Mouse (Mus musculus) megakaryocyte, embryonic 14.5 days (primary cell): ENCODE results near the gene Zbed3. TPM values are rescaled to one million over a fixed set of nuclear protein-coding genes. Genes with fewer than 3 reads are reported as not detected.

ENCODE experiments used
- H3K27me3 ChIP-seq: replicated peaks from 2 replicates; pipeline ENCODE3; 2012; ENCODE audit warnings: inconsistent platforms
- H3K36me3 ChIP-seq: replicated peaks from 2 replicates; pipeline ENCODE3; 2012; ENCODE audit warnings: low read length, inconsistent platforms, mixed read lengths
- H3K4me1 ChIP-seq: 2 replicates; pipeline ENCODE4 v1.6.1; 2012; ENCODE audit warnings: inconsistent platforms
- H3K4me3 ChIP-seq: replicated peaks from 2 replicates; pipeline ENCODE3; 2012; ENCODE audit warnings: moderate library complexity, mild to moderate bottlenecking, inconsistent platforms
- H3K9me3 ChIP-seq: 2 replicates; pipeline ENCODE4 v1.6.1; 2012; ENCODE audit warnings: inconsistent platforms
- FLI1 ChIP-seq: IDR thresholded peaks from 2 replicates; pipeline ENCODE4 v1.6.1; 2012; ENCODE audit warnings: low read length, inconsistent platforms, mixed read lengths
- GATA1 ChIP-seq: IDR thresholded peaks from 3 replicates; pipeline ENCODE4 v1.6.1; 2012; ENCODE audit warnings: mixed read lengths, low read length, inconsistent platforms, borderline replicate concordance
- polyA plus RNA-seq: library from polyadenylated mRNA; stranded (reverse); fragments of >175 nt; gene quantifications from 2 replicates; pipeline ENCODE4 v1.2.3, GENCODE M21; 2012; ENCODE audit warnings: low replicate concordance; ENCODE audit not compliant: insufficient read depth

Gene Zbed3
- polyA plus RNA-seq, 1 experiment: 12.4 TPM

DNA sequence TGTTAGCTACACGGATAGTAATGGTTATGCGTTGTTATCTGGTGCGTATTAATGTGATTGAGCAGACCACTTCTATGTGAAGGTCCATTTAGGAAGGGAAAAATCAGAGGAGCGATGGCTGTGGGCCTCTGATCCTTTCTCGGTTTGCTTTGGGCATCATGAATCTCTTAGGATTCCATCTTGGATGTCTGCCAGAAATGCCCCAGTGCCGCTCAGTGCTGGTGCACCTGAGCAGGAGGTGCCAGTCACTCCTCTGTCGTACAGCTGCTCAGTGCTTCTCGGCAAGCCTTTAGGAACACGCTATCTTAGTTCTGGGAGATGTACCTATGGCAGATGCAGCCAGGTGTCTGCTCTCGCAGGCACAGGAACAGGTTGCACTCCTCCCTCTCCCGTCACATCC lies 5.4 kb downstream of the Zbed3 start:
- no peak overlapping the region for H3K4me3 ChIP-seq
- H3K9me3 ChIP-seq: no peaks in the 10 kb centered on the region
- TF ChIP-seq GATA1: no peak
- no peak for TF ChIP-seq FLI1
- H3K27me3 ChIP-seq: peaks cover 13% of the 10 kb centered on the region
- H3K4me1 ChIP-seq: peaks cover 43% of the 10 kb centered on the region
- H3K36me3 ChIP-seq: no peaks in the 10 kb centered on the region

DNA sequence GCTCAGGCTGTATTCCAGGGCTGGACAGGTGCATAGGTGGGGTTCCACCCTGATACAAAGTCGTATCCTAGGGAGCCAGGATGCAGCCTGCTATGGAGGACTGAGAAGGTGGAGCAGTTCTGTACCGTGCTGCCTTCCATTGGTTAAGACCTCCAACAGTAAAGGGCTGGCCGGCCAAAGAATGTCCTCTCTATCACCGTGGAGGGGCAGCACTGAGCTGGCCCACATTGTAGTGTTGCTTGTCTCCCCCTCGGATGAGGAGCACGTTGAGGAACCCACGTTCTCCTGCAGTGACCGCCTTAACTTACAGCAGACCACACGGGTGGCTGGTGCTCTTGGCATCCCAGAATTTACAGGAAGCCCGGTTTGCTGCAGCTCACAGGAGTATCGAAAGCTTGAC lies 7.1 kb downstream of the Zbed3 start:
- peaks cover 3% of the 10 kb centered on the region for H3K27me3 ChIP-seq
- peaks cover 2% of the 10 kb centered on the region for H3K36me3 ChIP-seq
- TF ChIP-seq FLI1: no peak
- no peak for TF ChIP-seq GATA1

GRCm38 (mm10) chr13:95332086-95332899 lies 8.9 kb downstream of the Zbed3 start:
- H3K36me3 ChIP-seq: peaks cover 17% of the 10 kb centered on the region
- H3K27me3 ChIP-seq: peaks cover 3% of the 10 kb centered on the region
- peaks cover 19% of the 10 kb centered on the region for H3K4me1 ChIP-seq
- H3K4me3 ChIP-seq: no peak overlapping the region
- H3K9me3 ChIP-seq: 0 out of 2 replicates have a peak, but pooled peaks cover 5% of the 10 kb centered on the region
- TF ChIP-seq FLI1 (no peak), GATA1 (no peak)

More for the DNA sequence above, 7.1 kb downstream of the Zbed3 start:
- H3K4me3 ChIP-seq: no peak overlapping the region
- 0 out of 2 replicates have a peak, but pooled peaks cover 5% of the 10 kb centered on the region for H3K9me3 ChIP-seq
- H3K4me1 ChIP-seq: peaks cover 29% of the 10 kb centered on the region

GRCm38 (mm10) chr13:95336122-95336677 lies 12.8 kb downstream of the Zbed3 start:
- H3K4me3 ChIP-seq: no peak overlapping the region
- H3K27me3 ChIP-seq: peaks cover 2% of the 10 kb centered on the region
- peaks cover 6% of the 10 kb centered on the region for H3K4me1 ChIP-seq
- no peak for TF ChIP-seq GATA1
- TF ChIP-seq FLI1: no peak
- peaks cover 30% of the 10 kb centered on the region for H3K36me3 ChIP-seq
- H3K9me3 ChIP-seq: 0 out of 2 replicates have a peak, but pooled peaks cover 5% of the 10 kb centered on the region

DNA sequence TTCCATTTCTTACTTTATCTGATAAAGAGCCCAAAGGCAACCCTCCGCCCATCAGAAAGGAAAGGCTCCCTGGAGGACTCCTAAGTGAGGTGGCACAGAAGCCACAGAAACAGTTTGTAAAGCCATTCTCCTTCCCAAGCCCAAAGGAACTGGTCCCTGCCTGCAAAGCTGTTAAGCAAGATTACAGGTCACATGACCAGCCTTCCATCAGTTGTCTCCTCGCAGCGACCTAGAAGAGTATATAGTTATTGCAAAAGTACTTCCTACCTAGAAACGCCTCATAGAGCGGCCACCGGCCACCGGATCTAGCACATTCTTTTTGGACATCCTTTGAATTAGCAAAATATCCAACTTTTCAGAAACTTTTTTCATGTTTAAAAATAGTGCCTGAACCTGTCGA lies 20.1 kb downstream of the Zbed3 start:
- peaks cover 25% of the 10 kb centered on the region for H3K4me1 ChIP-seq
- H3K36me3 ChIP-seq: peaks cover 12% of the 10 kb centered on the region
- H3K27me3 ChIP-seq: peaks cover 8% of the 10 kb centered on the region
- H3K9me3 ChIP-seq: no peaks in the 10 kb centered on the region
- H3K4me3 ChIP-seq: no peak overlapping the region
- no peak for TF ChIP-seq GATA1
- no peak for TF ChIP-seq FLI1

GRCm38 (mm10) chr13:95345869-95346268 lies 22.5 kb downstream of the Zbed3 start:
- Histone ChIP-seq H3K4me1 (peaks cover 28% of the 10 kb centered on the region), H3K9me3 (no peaks in the 10 kb centered on the region), H3K27me3 (peaks cover 8% of the 10 kb centered on the region), H3K4me3 (no peak overlapping the region), H3K36me3 (peaks cover 22% of the 10 kb centered on the region)
- TF ChIP-seq FLI1: no peak
- TF ChIP-seq GATA1: no peak

DNA sequence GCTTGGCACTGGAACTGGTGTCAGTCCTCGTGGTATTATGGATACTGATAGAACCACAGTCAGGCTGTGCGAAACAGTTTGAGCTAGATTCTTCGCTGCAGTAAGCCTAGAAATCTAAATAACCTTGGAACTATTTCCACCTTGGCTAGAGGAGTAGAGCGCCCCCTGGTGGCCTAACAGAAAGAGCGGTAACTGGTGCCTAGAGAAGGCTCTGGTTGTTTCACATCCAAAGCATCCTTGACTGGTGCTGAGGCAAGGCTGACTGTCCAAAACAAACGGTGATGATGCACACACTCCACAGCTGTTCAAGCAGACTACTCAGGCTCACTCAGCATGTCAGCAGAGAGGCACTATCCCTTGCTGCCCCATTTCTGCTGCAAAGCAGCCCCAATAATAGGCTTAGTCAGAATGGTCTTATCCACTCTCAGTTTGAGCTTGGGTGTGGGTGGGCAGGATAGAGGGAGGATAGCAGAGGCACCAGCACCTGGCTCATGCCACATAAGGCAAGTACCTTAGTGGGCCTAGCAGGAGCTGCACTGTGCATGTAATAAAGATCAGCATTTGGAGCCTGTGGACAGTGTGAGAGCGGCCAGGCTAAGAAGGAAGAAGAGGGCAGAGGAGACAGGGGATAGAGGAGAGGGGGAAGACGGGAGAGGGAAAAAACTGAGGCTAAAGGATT lies 23.7 kb downstream of the Zbed3 start:
- H3K4me1 ChIP-seq: peaks cover 28% of the 10 kb centered on the region
- TF ChIP-seq GATA1: no peak
- TF ChIP-seq FLI1: no peak
- H3K27me3 ChIP-seq: peaks cover 7% of the 10 kb centered on the region
- H3K9me3 ChIP-seq: no peaks in the 10 kb centered on the region
- H3K36me3 ChIP-seq: peaks cover 35% of the 10 kb centered on the region
- H3K4me3 ChIP-seq: peak overlapping the region; percentile 53

DNA sequence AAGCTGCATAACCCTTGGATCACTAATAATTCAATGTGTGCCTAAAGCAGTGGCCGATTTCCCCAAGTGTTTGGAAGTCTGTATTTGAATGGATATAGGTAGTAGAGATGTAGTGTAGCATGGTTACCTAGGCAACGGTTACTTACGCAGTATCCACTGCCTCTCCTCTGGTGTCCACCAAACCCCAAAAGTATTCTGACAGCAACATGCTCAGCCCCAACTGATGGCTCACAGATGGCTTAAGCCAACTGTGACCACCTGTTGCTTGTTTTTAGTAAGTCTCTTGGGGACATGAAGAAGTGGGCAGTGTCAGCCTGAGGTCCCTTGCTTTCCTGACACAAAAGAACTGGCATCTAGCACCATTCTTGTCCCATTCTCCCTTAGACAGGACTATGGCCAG lies 25.1 kb downstream of the Zbed3 start:
- TF ChIP-seq GATA1: no peak
- TF ChIP-seq FLI1: no peak
- peaks cover 25% of the 10 kb centered on the region for H3K4me1 ChIP-seq
- no peaks in the 10 kb centered on the region for H3K9me3 ChIP-seq
- no peak overlapping the region for H3K4me3 ChIP-seq
- peaks cover 7% of the 10 kb centered on the region for H3K27me3 ChIP-seq
- peaks cover 48% of the 10 kb centered on the region for H3K36me3 ChIP-seq

GRCm38 (mm10) chr13:95358223-95358622 lies 34.8 kb downstream of the Zbed3 start:
- TF ChIP-seq FLI1: no peak
- TF ChIP-seq GATA1: no peak
- Histone ChIP-seq H3K9me3 (no peaks in the 10 kb centered on the region), H3K4me3 (no peak overlapping the region), H3K36me3 (peaks cover 99% of the 10 kb centered on the region), H3K4me1 (peaks cover 19% of the 10 kb centered on the region), H3K27me3 (no peaks in the 10 kb centered on the region)

DNA sequence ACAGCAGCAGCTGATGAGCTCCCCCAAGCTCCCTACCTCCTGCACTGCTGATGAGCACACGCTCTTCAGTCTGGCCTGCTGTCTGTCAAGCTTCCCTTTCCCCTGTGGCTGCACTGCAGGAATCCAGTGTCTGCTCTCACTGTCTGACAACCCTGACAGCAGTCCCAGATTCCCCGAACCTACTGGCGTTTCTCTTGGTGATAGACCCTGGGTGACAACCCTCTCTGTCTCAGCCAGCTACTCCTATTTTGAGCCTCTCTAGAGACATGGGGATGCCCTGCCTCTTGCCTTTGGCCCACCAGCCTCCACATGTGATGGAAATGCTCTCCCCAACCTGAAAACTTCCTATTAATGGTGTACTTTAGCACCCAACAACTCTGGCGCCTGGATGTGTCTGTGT lies 40.0 kb downstream of the Zbed3 start:
- no peaks in the 10 kb centered on the region for H3K9me3 ChIP-seq
- no peak for TF ChIP-seq GATA1
- no peak for TF ChIP-seq FLI1
- H3K4me1 ChIP-seq: peaks cover 11% of the 10 kb centered on the region
- H3K4me3 ChIP-seq: no peak overlapping the region
- H3K36me3 ChIP-seq: peaks cover 97% of the 10 kb centered on the region
- H3K27me3 ChIP-seq: no peaks in the 10 kb centered on the region
